Mouse (Mus musculus): Measurements from ENCODE around the gene Dgkg. TPM values are rescaled to one million over a fixed set of nuclear protein-coding genes. Genes with fewer than 3 reads are reported as not detected.

The Dgkg gene
- polyA plus RNA-seq, 1 experiment from 2014 or later, result 0.35 TPM

Small RNAs within 50 kb of the gene (microRNA-seq; reads per million reads assigned to microRNA genes)
- gene Mir6362 (not detected), gene Mir8095 (not detected)

Other genes starting within 250 kb of the Dgkg start
- 27.5 and 33.7 TPM in 2 replicates for gene Etv5, start 217.5 kb downstream of the Dgkg start, polyA plus RNA-seq (2015; fragmentation: Nextera tagmentation; extraction: Ambion mirVana)
- not detected in 2 replicates for gene Crygs, start 154.4 kb upstream of the Dgkg start, polyA plus RNA-seq (2015; fragmentation: Nextera tagmentation; extraction: Ambion mirVana)
- gene Tbccd1, start 200.4 kb upstream of the Dgkg start, polyA plus RNA-seq (2015; fragmentation: Nextera tagmentation; extraction: Ambion mirVana), result 24.7 and 25.0 TPM in 2 replicates
- gene Dnajb11, start 200.6 kb upstream of the Dgkg start, polyA plus RNA-seq (2015; fragmentation: Nextera tagmentation; extraction: Ambion mirVana), result 116 and 119 TPM in 2 replicates
- 1.4 and 5.6 TPM in 2 replicates for gene Ahsg, start 234.1 kb upstream of the Dgkg start, polyA plus RNA-seq (2015; fragmentation: Nextera tagmentation; extraction: Ambion mirVana)